13 mouse cellular contexts compared by ENCODE assay signal in genomic region chr19:33851061-33851460, GRCm38 (mm10).
"Had no signal": no experiment of that assay in that cellular context is flagged by ENCODE, and none has a peak within 500 bp of the region (broad histone marks: within the 10 kb centered on the region; RNA-seq: fewer than 3 reads in every experiment).

No protein-coding gene starts in this region.

- DNase-seq: kidney, adult 2 months; kidney, postnatal 14 days; left cerebral cortex, postnatal 4 days; lung, adult 18-20 months; retina, postnatal 1 day; right cerebral cortex, postnatal 4 days; spleen, adult 18-20 months; thymus, adult 2 months; thymus, postnatal 25 days had no signal

- H3K9me3 ChIP-seq: kidney, embryonic 15.5 days; limb, embryonic 13.5 days; midbrain, embryonic 15.5 days had no signal

- H3K4me1 ChIP-seq: kidney, embryonic 15.5 days; limb, embryonic 13.5 days; midbrain, embryonic 15.5 days had no signal

- ATAC-seq: midbrain, embryonic 15.5 days had no signal

- H3K27ac ChIP-seq: kidney, embryonic 15.5 days; limb, embryonic 13.5 days; liver, embryonic 14.5 days; midbrain, embryonic 15.5 days had no signal

- H3K36me3 ChIP-seq: kidney, embryonic 15.5 days; limb, embryonic 13.5 days; midbrain, embryonic 15.5 days had no signal

- H3K9ac ChIP-seq: kidney, embryonic 15.5 days; limb, embryonic 13.5 days; liver, embryonic 14.5 days; midbrain, embryonic 15.5 days had no signal

- H3K4me3 ChIP-seq: kidney, embryonic 15.5 days; limb, embryonic 13.5 days; midbrain, embryonic 15.5 days had no signal

- H3K4me2 ChIP-seq: kidney, embryonic 15.5 days; limb, embryonic 13.5 days; midbrain, embryonic 15.5 days had no signal

- H3K27me3 ChIP-seq: kidney, embryonic 15.5 days; limb, embryonic 13.5 days; midbrain, embryonic 15.5 days had no signal
